Mouse (Mus musculus): ENCODE measurements around the gene Aco2. TPM values are rescaled to one million over a fixed set of nuclear protein-coding genes. Genes with fewer than 3 reads are reported as not detected.
A peak's percentile ranks its signal among the peaks of the same experiment; 100 is the strongest.

The Aco2 gene
- total RNA-seq, 2 experiments from 2014 or later: 442 to 446 TPM

DNA sequence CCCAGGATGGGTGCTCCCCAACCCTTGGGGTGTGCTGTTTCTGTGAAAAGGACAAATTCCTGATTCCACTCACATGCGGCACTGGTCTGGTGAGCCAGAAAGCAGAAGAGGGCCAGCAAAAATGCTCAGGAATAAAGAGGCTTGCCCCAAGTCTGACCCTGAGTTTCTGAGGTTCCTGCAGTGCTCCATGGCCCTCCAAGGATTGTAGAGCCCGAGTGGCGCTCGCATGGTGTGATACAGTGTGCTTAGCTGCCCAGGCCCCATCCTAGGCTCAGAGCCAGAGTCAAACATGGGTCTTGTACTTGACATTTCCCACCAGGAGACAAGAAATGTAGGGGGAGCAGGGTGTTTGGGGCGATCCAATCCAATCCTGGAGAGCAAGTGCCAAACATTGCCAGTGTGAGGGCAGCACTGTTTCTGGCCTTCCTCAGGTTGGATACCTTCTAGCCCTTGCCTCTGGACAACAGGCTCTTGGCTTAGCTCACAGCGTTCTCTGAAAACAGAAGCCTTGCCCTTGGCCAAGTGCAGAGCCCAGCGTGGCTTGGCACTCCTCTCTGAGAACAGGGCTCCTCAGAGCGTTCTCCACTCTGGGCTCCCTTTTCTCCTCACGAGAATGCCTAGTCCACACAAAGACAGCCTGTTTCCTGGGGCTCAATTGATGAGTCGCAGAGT is 48.6 kb downstream of the Aco2 start:
- peak in 1 of 2 experiments; percentile 74 for DNase-seq (ENCODE audit: low spot score in 2 of 2)
- Histone ChIP-seq H3K4me3 (no peak overlapping the region), H3K27ac (peak overlapping the region; percentile 89)
- TF ChIP-seq CTCF (conservative IDR thresholded peaks at IDR 0.05): no peak

DNA sequence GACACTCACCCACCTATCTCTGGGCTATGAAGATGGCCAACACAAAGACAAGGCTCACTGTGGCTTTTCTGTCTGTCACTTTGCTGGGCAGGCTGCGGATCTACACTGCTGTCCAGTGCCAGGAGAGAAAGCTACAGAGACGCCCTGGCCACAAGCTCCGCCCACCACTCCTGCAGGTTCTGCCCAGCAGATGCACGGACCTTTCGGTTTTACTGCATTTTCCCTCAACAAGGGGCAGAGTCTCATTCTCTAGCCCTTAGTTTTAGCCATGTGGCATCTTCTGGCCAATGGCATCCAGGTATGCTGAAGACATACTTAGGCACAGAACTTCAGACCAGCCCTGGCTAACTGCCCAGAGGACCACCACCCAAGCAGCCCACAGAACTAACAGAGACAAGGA is 49.1 kb downstream of the Aco2 start:
- Histone ChIP-seq H3K4me3 (no peak overlapping the region; the same call in 1 of the 2 replicates), H3K27ac (peak overlapping the region; percentile 89)
- DNase-seq (ENCODE audit: low spot score in 2 of 2): no peak
- no peak for TF ChIP-seq CTCF (conservative IDR thresholded peaks at IDR 0.05)

DNA sequence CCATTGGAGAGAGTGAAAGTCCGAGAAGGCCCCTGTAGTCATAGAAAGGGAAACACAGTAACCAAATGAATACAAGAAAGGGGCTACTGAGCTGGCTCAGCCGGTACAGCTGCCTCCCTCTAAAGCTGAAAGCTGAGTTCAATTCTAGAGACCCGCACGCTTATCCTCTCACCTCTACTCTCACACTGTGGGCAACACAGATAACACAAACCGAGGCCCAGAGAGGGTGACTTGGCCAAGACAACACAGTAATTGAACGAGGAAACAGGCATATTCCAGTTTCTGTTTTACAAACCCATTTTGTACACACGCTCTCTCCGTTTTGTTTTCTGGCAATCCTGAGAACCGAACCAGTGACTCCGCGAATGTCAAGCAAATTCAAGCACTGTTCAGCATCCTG is 52.8 kb downstream of the Aco2 start:
- Histone ChIP-seq H3K4me3 (peak overlapping the region; percentile 84), H3K27ac (peak overlapping the region; percentile 86)
- no peak for TF ChIP-seq CTCF (conservative IDR thresholded peaks at IDR 0.05)
- no peak for DNase-seq (ENCODE audit: low spot score in 2 of 2)

DNA sequence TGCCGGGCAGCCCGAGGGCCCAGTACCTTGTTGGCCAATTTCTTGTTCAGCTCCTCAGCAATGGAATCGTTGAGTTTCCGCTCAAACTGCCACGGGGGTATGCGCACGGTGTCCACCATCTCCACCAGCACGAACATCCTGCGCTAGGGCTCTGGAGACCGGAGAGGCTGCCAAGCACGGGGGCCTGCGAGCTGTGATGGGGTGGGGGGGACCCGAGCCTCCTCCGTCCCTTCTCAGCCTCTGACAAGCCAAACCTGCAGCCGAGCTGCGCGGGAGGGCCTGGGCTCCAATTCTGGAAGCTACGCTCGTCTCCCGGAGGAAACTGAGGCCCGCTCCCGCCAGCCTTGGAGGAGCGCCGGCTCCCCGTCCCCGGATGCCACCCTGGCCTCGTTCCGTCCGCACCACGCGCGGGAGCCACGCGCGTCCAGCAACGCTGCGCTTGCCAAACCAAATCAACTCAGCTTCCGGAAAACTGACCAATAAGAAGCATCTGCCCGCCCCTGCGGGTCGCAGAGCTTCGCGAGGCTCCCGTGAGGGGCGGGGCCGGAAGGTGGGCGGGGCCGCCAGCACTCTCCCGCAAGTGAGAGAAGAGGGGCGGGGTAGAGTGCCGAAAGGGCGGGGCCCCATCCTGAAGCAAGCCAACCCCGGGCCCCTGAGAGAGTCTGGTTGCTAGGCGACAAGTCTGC is 53.8 kb downstream of the Aco2 start, which contains the start of gene Polr3h:
TSS of gene Polr3h (minus strand) at position 481 of the 686 bp plus-strand sequence.
- no peak for TF ChIP-seq CTCF (conservative IDR thresholded peaks at IDR 0.05)
- Histone ChIP-seq H3K27ac (peak within 1 kb of the TSS; percentile 86), H3K4me3 (peak within 1 kb of the TSS; percentile 84)
- peak; percentile 94 to 96 for DNase-seq (ENCODE audit: low spot score in 2 of 2)

DNA sequence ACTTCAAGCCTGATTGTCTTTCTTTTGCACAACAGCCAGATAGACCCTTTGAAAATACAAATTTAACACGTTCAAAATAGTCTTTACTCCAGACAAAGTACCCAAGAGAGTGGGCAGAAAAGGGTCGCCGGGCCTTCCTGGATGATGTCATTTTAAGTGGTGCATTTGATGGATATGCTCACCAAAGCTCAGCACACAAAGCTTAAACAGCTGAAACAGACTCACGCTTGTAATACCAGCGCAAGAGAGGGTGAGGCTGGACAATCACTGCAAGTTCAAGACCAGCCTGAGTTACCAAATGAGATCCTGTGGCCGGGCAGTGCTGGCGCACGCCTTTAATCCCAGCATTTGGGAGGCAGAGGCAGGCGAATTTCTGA is 54.3 kb downstream of the Aco2 start:
- Histone ChIP-seq H3K27ac (peak overlapping the region; percentile 71), H3K4me3 (peak overlapping the region; percentile 84; the same call in 1 of the 2 replicates)
- no peak for TF ChIP-seq CTCF (conservative IDR thresholded peaks at IDR 0.05)
- no peak for DNase-seq (ENCODE audit: low spot score in 2 of 2)

DNA sequence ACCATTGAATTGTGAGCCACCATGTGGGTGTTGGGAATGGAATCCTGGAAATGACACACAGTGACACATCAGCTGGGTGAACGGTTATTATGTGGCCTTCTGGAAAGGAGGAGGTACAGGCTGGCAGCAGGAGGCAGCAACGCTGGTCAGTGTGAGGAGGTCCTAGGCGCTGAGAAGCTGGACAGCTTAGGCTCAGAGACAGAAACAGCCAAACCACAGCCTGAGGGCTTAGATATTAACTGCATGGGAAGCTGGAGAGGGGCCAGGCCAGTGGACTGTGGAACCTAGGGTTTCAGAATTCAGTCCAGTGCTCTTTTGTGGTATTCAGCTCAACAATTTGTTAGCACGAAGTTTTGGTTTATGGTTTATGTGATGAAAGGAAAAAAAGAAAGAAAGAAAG is 55.6 kb downstream of the Aco2 start:
- H3K4me3 ChIP-seq: no peak overlapping the region
- DNase-seq (ENCODE audit: low spot score in 2 of 2): no peak
- H3K27ac ChIP-seq: peak overlapping the region; percentile 81
- TF ChIP-seq CTCF (conservative IDR thresholded peaks at IDR 0.05): no peak

DNA sequence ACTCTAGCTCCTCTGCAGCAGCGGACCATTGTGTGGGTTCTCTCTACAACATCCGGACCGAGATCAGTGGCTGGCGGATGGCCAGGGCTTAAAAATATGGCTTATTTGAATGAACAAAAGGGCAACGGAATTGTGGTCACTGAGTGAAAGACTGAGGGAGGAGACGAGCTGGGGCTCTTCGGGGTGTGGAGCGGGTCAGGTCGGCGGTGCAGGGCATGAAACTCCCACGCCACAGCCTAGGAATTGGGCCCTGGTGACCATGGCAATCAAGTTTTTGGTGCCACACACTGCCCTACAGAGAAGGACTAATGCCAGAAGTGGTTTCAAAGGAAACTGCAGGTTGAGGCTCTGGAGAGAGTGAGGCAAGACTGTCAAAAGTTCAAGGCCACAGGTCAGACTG is 56.2 kb downstream of the Aco2 start:
- peak in 1 of 2 experiments; percentile 44 for DNase-seq (ENCODE audit: low spot score in 2 of 2)
- Histone ChIP-seq H3K27ac (peak overlapping the region; percentile 81), H3K4me3 (no peak overlapping the region)
- TF ChIP-seq CTCF (conservative IDR thresholded peaks at IDR 0.05): no peak

DNA sequence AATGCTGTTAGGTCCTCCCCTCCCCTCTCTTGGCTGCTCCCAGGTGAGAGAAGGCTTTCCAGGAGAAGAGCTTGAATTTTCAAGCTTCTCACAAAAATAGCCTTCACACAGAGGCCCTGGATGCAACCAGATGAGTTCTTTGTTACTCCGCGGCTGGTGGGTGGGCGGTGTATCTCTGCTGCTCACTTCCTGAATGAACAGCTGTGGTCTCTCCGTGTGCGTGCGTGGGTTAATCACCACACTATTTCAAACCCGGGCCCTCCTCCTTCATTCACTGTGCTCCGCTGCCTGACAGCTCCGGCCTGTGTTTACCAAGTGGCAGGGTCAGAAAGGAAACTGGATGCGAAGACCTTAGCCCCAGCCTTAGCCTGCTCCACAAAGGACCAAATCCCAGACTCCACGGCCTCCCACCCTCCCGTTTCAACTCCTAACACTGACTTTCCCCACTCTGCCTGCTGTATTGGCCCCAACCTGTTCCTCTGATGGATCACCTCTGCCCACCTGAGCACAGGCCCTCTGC is 60.9 kb downstream of the Aco2 start:
- TF ChIP-seq CTCF (conservative IDR thresholded peaks at IDR 0.05): no peak
- peak overlapping the region; percentile 59 for H3K27ac ChIP-seq
- no peak overlapping the region for H3K4me3 ChIP-seq
- peak; percentile 77 to 78 for DNase-seq (ENCODE audit: low spot score in 2 of 2)

DNA sequence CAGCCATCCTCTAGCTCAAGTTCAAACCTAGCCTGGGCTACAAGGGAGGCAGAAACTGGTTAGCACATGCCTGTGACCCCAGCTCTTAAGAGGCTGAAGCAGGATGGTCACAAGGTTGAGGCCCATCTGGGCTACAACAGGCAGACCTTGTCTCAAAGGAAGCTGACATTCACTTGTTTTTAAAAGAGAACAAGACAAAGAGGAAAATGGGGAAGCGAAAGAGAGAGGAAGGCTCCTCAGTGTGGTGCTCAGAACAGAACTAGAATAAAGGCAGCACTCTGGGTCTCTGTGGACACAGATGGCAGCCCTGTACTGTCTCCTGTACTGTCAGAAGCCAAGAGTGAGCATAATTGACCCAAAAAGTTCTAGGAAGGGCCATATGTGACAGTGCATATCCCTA is 61.9 kb downstream of the Aco2 start:
- no peak for TF ChIP-seq CTCF (conservative IDR thresholded peaks at IDR 0.05)
- H3K4me3 ChIP-seq: no peak overlapping the region
- no peak for DNase-seq (ENCODE audit: low spot score in 2 of 2)
- no peak overlapping the region for H3K27ac ChIP-seq

DNA sequence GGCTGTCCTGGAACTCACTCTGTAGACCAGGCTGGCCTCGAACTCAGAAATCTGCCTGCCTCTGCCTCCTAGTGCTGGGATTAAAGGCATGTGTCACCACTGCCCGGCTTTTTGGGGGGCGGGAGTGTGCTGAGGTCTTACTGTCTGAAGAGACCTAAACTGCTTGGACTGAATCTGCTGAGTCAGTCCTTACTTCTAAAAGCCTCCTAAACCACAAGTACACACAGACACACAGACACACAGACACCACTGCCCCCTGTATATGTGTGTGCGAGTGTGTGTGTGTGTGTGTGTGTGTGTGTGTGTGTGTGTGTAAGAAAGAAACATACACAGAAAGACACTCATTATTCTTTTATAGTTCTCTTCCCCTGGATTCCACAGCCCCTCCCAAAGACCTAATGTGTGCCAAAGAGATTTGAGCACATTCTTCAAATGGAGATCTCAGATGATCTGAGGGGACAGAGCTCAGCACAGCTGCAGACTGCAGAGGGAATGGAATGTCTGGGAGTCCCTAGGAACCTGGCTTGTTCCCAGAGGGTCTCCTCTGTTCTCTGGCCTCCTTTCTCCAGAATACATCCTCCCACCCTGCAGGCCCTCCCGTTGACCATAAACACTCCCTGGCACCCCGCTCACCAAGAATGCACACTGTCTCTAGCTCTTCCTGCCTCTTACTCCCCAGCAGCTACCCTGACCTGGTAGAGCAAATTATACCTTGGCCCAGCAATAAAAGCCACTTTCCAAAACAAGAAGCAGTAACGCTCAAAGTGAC is 63.9 kb downstream of the Aco2 start:
- no peak for TF ChIP-seq CTCF (conservative IDR thresholded peaks at IDR 0.05)
- no peak for DNase-seq (ENCODE audit: low spot score in 2 of 2)
- H3K4me3 ChIP-seq: peak overlapping the region; percentile 59
- H3K27ac ChIP-seq: peak overlapping the region; percentile 93

DNA sequence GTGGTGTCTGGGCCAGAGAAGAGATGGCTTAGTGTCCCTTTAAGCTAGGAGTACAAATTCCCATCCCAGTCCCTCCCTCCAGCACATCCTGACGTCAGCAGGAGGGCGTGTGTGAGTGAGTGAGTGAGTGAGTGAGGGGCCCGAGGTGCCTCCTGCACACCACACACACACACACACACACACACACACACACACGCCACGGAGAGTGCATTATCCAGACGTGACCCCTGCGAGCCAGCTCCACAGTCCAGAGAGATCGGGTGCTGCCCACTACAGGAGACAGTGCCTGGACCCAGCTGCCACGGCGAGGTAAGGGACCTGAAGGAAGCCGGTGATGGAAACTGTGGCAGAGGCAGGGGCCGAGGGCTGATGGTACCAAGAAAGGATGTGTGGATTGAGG is 64.6 kb downstream of the Aco2 start, which contains the start of gene Csdc2:
TSS of gene Csdc2 (plus strand) at position 81 of the 400 bp plus-strand sequence.
- H3K27ac ChIP-seq: peak within 1 kb of the TSS; percentile 93
- TF ChIP-seq CTCF (conservative IDR thresholded peaks at IDR 0.05): no peak
- H3K4me3 ChIP-seq: peak within 1 kb of the TSS; percentile 59
- DNase-seq (ENCODE audit: low spot score in 2 of 2): peak; percentile 60 to 73

DNA sequence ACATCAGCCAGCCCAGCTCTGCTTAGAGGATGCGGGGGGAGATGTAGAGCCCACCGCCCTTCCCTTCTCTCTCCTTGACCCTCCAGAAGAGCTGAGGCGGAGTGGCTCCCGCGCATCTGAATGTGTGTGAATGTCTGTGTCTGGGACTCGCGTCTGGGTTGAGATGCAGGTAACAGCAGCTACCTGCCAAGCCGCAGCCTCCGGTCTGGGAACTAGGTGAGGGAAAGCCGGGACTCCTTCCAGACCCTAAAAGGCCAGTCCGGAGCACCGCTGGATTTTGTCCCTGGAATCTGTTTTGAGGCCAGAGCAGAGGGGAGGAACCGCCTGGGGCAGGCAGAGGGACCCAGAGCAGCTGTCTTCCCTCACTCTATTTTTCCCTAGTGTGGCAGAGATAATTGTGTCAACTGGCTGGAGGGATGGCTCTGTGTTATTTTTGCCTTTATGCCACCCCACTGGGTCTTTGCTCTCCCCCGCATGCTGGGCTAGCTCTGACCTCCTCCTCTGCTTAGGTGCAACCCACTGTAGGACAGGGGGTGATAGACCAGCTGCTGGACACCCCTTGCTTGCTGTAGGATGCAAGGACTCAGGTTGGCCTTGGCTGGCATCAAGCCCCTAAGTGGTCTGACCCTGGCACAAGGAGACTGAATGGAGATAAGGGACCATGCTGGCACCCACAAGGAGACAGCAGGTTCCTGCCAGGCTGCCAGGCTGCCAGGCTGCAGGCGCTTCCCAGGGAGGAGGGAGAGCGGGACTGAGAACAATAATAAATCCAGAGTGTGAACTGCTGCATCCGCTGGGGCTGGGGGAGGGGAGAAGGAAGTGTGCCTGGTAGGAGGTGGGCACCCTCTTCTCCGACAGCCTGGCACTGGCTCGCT is 65.2 kb downstream of the Aco2 start:
- Histone ChIP-seq H3K4me3 (peak overlapping the region; percentile 59), H3K27ac (peak overlapping the region; percentile 93)
- peak; percentile 68 to 69 for DNase-seq (ENCODE audit: low spot score in 2 of 2)
- TF ChIP-seq CTCF (conservative IDR thresholded peaks at IDR 0.05): no peak
